In the genomic region with DNA sequence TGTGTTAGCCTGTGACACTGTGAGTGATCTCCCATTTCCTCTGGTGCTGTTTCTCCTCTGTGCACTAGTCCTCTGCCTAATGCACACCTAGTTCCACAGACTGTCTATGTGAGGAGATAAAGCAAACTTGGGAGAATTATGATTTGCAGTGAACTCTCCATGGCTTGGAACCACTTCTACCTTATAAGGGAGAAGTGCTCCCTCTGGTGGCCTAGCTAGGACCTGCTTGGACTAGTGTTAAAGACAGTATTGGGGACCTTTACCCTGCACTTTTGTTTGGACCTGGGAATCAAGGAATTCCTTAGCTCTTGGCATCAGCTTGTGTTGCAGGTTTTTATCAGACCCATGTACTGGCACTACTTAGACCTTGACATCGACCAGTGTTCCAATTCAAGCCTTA, we compare ENCODE assay signal across 9 mouse cellular contexts. TPM values are rescaled to one million over a fixed set of nuclear protein-coding genes. Genes with fewer than 3 reads are reported as not detected.
DNase-seq lines count a peak whose midpoint lies in the region; ATAC-seq lines count a peak whose summit lies in the region.
"Had no signal": no experiment of that assay in that cellular context is flagged by ENCODE, and none has a peak within 500 bp of the region (broad histone marks: within the 10 kb centered on the region; RNA-seq: fewer than 3 reads in every experiment).

No protein-coding gene starts in this region.

- no peaks in the 10 kb centered on the region for H3K27me3 ChIP-seq in forebrain, embryonic 15.5 days
- no peaks in the 10 kb centered on the region for H3K27me3 ChIP-seq in liver, embryonic 13.5 days
- no peaks in the 10 kb centered on the region for H3K27me3 ChIP-seq in neural tube, embryonic 15.5 days (replicated peaks)
- H3K27me3 ChIP-seq: midbrain, embryonic 12.5 days had no signal

- no peaks in the 10 kb centered on the region for H3K9me3 ChIP-seq in forebrain, embryonic 15.5 days
- H3K9me3 ChIP-seq in liver, embryonic 13.5 days (replicated peaks): no peaks in the 10 kb centered on the region
- H3K9me3 ChIP-seq in neural tube, embryonic 15.5 days (replicated peaks): no peaks in the 10 kb centered on the region
- H3K9me3 ChIP-seq: midbrain, embryonic 12.5 days had no signal

- WGBS in forebrain, embryonic 15.5 days: 23% methylated on average over 1 of the region's 1 CpGs
- WGBS in liver, embryonic 13.5 days (ENCODE audit: insufficient replicate concordance): 7% methylated on average over 1 of the region's 1 CpGs
- 14% methylated on average over 1 of the region's 1 CpGs for WGBS in neural tube, embryonic 15.5 days

- no peak overlapping the region for H3K27ac ChIP-seq in forebrain, embryonic 15.5 days (replicated peaks)
- no peak overlapping the region for H3K27ac ChIP-seq in liver, embryonic 13.5 days
- no peak overlapping the region for H3K27ac ChIP-seq in neural tube, embryonic 15.5 days (replicated peaks)
- H3K27ac ChIP-seq: midbrain, embryonic 12.5 days had no signal

- peak; percentile 72 for DNase-seq in urinary bladder, postnatal 14 days (ENCODE audit: low spot score)
- no peak for DNase-seq in urinary bladder, postnatal 4 days (ENCODE audit: low spot score in 2 of 2)
- DNase-seq in c-Kit-positive CD71-positive TER-119-positive erythroid progenitor cells, embryonic 14.5 days (ENCODE audit: low spot score): peak; percentile 52
- DNase-seq in kidney, adult 8-10 months: peak; percentile 31 to 62
- peak; percentile 18 for DNase-seq in liver, embryonic 13.5 days
- peak; percentile 32 to 45 for DNase-seq in thymus, postnatal 36 days

- H3K9ac ChIP-seq in forebrain, embryonic 15.5 days (replicated peaks): no peak overlapping the region
- H3K9ac ChIP-seq in liver, embryonic 13.5 days: no peak overlapping the region
- no peak overlapping the region for H3K9ac ChIP-seq in neural tube, embryonic 15.5 days (replicated peaks)
- H3K9ac ChIP-seq: midbrain, embryonic 12.5 days had no signal

- no peak overlapping the region for H3K4me3 ChIP-seq in forebrain, embryonic 15.5 days
- H3K4me3 ChIP-seq in liver, embryonic 13.5 days (replicated peaks): no peak overlapping the region
- no peak overlapping the region for H3K4me3 ChIP-seq in neural tube, embryonic 15.5 days (replicated peaks)
- H3K4me3 ChIP-seq: midbrain, embryonic 12.5 days had no signal

- peak; percentile 67; the same call in 1 of the 2 replicates for ATAC-seq in forebrain, embryonic 15.5 days (replicated peaks)
- ATAC-seq in liver, embryonic 13.5 days (ENCODE audit: low read depth): no peak
- 0 out of 2 replicates have a peak, but pooled peaks have one; percentile 65 for ATAC-seq in neural tube, embryonic 15.5 days (ENCODE audit: low FRiP score)

- H3K4me1 ChIP-seq in forebrain, embryonic 15.5 days: no peaks in the 10 kb centered on the region
- H3K4me1 ChIP-seq in liver, embryonic 13.5 days (replicated peaks): no peaks in the 10 kb centered on the region
- H3K4me1 ChIP-seq in neural tube, embryonic 15.5 days: no peaks in the 10 kb centered on the region
- H3K4me1 ChIP-seq: midbrain, embryonic 12.5 days had no signal

- no peak overlapping the region for H3K4me2 ChIP-seq in forebrain, embryonic 15.5 days (replicated peaks)
- H3K4me2 ChIP-seq in liver, embryonic 13.5 days: no peak overlapping the region
- no peak overlapping the region for H3K4me2 ChIP-seq in neural tube, embryonic 15.5 days
- H3K4me2 ChIP-seq: midbrain, embryonic 12.5 days had no signal

- no peaks in the 10 kb centered on the region for H3K36me3 ChIP-seq in forebrain, embryonic 15.5 days
- H3K36me3 ChIP-seq in liver, embryonic 13.5 days: no peaks in the 10 kb centered on the region
- no peaks in the 10 kb centered on the region for H3K36me3 ChIP-seq in neural tube, embryonic 15.5 days
- H3K36me3 ChIP-seq: midbrain, embryonic 12.5 days had no signal

RNA-seq across cellular contexts. Expression of a gene that starts 18.8 kb away (rescaled TPM):
- polyA plus RNA-seq in forebrain, embryonic 15.5 days (2015; fragmentation: Nextera tagmentation; extraction: Ambion mirVana): 15.7 and 17.8 TPM in 2 replicates
- polyA plus RNA-seq in liver, embryonic 13.5 days (2015; fragmentation: Nextera tagmentation; extraction: Ambion mirVana): 2.6 and 3.6 TPM in 2 replicates
- polyA plus RNA-seq in neural tube, embryonic 15.5 days (2015; fragmentation: Nextera tagmentation; extraction: Ambion mirVana): 10.8 and 11.1 TPM in 2 replicates

RNA-seq across cellular contexts. Expression of a gene that starts 26.4 kb away (rescaled TPM):
- 284 and 313 TPM in 2 replicates for polyA plus RNA-seq in forebrain, embryonic 15.5 days (2015; fragmentation: Nextera tagmentation; extraction: Ambion mirVana)
- polyA plus RNA-seq in liver, embryonic 13.5 days (2015; fragmentation: Nextera tagmentation; extraction: Ambion mirVana): 0.42 and 0.44 TPM in 2 replicates
- polyA plus RNA-seq in neural tube, embryonic 15.5 days (2015; fragmentation: Nextera tagmentation; extraction: Ambion mirVana): 400 and 471 TPM in 2 replicates

RNA-seq across cellular contexts. Expression of a gene that starts 30.1 kb away (rescaled TPM):
- polyA plus RNA-seq in forebrain, embryonic 15.5 days (2015; fragmentation: Nextera tagmentation; extraction: Ambion mirVana): 6.4 and 7.3 TPM in 2 replicates
- 1.2 and 1.5 TPM in 2 replicates for polyA plus RNA-seq in liver, embryonic 13.5 days (2015; fragmentation: Nextera tagmentation; extraction: Ambion mirVana)
- polyA plus RNA-seq in neural tube, embryonic 15.5 days (2015; fragmentation: Nextera tagmentation; extraction: Ambion mirVana): 7.1 and 7.5 TPM in 2 replicates

RNA-seq across cellular contexts. Expression of a gene that starts 42.6 kb away (rescaled TPM):
- 56.2 and 56.3 TPM in 2 replicates for polyA plus RNA-seq in forebrain, embryonic 15.5 days (2015; fragmentation: Nextera tagmentation; extraction: Ambion mirVana)
- polyA plus RNA-seq in liver, embryonic 13.5 days (2015; fragmentation: Nextera tagmentation; extraction: Ambion mirVana): 3.7 and 4.5 TPM in 2 replicates
- polyA plus RNA-seq in neural tube, embryonic 15.5 days (2015; fragmentation: Nextera tagmentation; extraction: Ambion mirVana): 28.5 and 33.0 TPM in 2 replicates

RNA-seq across cellular contexts. Expression of a gene that starts 42.6 kb away (rescaled TPM):
- polyA plus RNA-seq in forebrain, embryonic 15.5 days (2015; fragmentation: Nextera tagmentation; extraction: Ambion mirVana): 11.1 and 12.5 TPM in 2 replicates
- polyA plus RNA-seq in liver, embryonic 13.5 days (2015; fragmentation: Nextera tagmentation; extraction: Ambion mirVana): 0.43 TPM in 1 of 2 replicates, not detected in the other
- 9.9 TPM in 2 replicates for polyA plus RNA-seq in neural tube, embryonic 15.5 days (2015; fragmentation: Nextera tagmentation; extraction: Ambion mirVana)

Comparison
In these comparisons a context has a peak if more than half of its experiments do, and no peak if none do; other contexts are left out.
1. DNase-seq: peak in urinary bladder, postnatal 14 days (single experiment), c-Kit-positive CD71-positive TER-119-positive erythroid progenitor cells, embryonic 14.5 days (single experiment), kidney, adult 8-10 months (2 of 2), liver, embryonic 13.5 days (single experiment) and thymus, postnatal 36 days (2 of 2); none in urinary bladder, postnatal 4 days (0 of 2).
2. RNA of a gene that starts 26.4 kb away (polyA plus RNA-seq): 400 to 471 TPM in neural tube, embryonic 15.5 days and 284 to 313 TPM in forebrain, embryonic 15.5 days; 0.42 to 0.44 TPM in liver, embryonic 13.5 days; every median in the first group is over 100 times any median in the second.